Mouse (Mus musculus) fibroblast of lung, adult 2 months (primary cell): ENCODE results near the gene Ffar2.
"Not testable (repeated sequence)": the region's sequence is repeated elsewhere in the genome, so short reads cannot be mapped to it uniquely, and the experiment has no call there.

ENCODE experiments used
- DNase-seq: peaks from one replicate; pipeline ENCODE4 v3.0.0-alpha.2; 2011; ENCODE audit warnings: low read depth

Ffar2 gene

DNA sequence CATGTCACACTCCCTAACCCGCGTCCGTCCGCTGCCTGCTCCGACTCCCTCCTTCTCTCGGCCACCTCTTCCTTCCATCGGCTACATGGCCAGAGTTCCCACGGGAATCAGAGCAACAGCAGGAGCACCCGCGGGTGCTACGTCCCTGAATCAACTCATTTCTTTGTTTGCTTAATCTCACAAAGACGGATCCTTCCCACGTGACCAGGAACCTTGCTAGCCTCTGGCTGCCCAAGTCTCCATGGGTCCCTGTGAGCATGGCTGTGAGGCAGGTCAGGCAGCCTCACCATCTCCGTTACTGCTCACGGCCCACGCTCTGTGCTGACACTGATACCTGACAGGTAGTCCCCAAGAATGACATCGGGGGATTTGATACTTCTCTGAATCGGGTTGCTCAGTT is at the start of gene Ffar2:
TSS of gene Ffar2 (minus strand) at position 101 of the 400 bp plus-strand sequence.
- DNase-seq = no peak

DNA sequence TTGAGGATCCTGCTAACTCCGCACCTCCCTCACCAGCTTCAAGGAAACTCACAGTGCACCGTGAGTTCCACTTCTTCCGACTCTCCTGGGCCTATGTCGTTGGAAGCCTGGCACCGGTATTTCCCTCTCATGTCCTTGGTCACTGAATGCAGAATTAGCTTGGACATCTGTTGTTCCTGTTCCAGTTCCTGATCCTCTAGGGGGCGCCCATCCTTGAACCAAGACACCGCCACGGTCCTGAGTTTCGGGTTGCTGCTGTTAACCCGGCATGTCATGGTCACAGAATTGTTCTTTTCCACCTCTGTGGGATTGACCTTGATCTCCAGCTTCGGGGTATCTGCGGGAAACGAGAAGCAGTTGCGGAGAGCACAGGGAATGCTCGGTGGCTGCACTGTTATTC is 49.5 kb upstream of the Ffar2 start:
- no peak for DNase-seq

DNA sequence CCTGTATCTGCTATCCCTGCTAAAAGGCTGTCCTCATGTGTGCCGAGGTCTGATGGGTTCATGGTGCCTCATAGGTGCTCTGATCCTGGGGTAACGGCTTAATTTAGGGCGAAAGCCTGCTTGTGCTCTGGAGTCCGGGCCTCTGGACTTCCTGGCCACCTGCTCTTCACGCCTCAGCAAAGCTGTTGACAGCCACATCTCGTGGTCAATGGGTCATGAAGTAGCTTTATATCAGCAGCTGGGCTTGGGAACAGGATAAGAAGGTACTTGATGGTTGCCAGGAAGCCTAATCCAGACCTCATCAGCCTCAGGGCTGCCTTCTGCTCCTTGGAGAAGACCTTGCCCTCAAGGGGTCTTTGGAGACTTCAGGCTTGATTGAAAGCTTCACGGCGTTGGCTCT is 39.8 kb upstream of the Ffar2 start:
- DNase-seq = no peak

DNA sequence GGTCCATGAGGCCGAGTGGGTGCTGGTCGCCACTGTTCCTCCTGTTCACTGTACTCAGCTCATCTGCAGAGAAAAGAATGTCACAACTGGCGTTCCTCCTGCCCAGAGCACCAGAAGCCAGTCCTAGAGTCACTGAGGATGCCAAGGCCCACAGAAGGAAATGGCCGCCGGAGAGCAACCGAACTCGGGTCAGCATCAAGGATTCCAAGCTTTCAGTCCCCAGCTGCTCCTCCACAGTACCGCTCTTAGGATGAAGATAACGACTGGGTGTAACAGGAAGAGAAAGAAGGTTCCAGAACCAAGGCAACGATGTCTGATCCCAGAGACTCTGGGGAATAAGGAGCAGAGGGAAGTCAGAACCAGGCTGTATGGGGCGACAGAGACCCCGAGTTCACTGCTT is 37.9 kb upstream of the Ffar2 start, which contains the start of gene Ffar1:
TSS of gene Ffar1 (minus strand) at position 101 of the 400 bp plus-strand sequence.
- DNase-seq = no peak

DNA sequence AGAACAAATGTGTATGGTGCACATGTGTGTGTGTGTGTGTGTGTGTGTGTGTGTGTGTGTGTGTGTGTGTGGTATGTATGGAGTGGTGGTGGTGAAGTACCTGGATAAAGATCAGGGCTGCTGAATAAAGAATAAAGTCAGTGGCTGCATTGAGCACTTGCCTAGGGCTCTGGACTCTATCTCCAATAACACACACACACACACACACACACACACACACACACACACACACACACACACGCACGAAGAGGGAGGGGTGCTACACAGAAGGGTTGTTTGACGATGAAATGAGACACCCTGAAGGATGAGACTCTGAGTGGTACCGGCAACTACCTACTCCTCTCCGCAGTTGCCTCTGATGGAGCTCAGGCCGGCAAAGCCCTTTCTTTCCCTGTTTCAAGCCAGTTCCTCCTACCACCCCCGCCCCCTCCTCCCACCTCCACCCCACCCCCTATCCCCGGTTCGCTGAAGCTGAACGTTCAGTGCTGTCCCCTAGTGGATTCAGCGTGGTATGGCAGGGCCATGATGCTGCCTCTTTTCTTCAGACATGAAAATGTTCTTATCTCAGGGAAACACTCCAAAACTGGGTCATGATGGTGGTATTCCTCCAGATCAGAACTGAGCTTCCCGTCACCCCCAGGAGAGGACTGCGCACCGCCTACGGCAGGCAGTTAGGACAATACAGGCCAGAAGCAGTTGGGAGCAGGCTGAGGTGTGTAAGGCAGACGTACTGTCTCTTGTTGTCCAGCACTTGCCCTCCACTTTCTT is 36.2 kb upstream of the Ffar2 start:
- DNase-seq = no peak

- no peak for DNase-seq
Observed at GRCm38 (mm10) chr7:30859290-30859634, 35.7 kb upstream of the Ffar2 start.

GRCm38 (mm10) chr7:30857746-30858145 is 34.2 kb upstream of the Ffar2 start:
- no peak for DNase-seq

DNA sequence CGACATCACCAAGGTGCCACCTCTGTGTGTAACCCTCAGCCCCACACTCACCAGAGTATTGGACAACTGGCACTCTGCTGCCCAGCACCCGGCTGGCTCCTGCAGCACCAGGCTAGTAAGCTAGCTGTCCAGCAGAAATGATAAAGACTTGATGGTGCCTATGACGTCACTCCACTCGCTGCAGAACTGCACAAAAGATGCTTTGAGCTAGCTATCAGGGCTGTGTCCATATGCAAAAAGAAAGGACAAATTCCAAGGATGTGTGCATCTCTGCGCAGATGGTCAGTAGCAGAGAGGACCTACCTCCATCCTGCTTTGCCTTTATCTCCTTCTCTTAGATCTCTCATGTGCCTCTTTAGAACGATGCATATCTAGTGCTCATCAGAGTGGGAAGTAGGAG is 32.5 kb upstream of the Ffar2 start, which contains the start of gene Ffar3:
TSS of gene Ffar3 (minus strand) at position 101 of the 400 bp plus-strand sequence.
- DNase-seq = no peak

- no peak for DNase-seq
Observed at GRCm38 (mm10) chr7:30851421-30851820, 27.8 kb upstream of the Ffar2 start.

DNA sequence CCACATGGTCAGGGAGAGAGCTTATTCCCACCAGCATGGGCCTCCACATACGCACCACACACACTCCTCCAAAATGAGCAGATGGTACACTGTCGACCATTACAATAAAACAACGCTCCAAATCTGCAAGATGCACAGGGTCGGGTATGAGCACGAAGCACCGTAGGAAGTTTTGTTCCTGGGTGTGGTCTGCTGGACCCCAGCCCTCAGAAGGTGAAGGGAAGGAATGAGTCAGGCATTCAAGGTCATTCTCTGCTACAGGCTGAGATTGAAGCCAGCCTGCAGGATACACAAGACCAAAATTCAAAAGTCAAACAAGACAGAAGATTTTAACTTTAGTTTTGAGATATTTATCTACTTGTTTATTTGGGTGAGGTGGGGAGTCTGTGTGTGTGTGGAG is 24.4 kb upstream of the Ffar2 start:
- no peak for DNase-seq

DNA sequence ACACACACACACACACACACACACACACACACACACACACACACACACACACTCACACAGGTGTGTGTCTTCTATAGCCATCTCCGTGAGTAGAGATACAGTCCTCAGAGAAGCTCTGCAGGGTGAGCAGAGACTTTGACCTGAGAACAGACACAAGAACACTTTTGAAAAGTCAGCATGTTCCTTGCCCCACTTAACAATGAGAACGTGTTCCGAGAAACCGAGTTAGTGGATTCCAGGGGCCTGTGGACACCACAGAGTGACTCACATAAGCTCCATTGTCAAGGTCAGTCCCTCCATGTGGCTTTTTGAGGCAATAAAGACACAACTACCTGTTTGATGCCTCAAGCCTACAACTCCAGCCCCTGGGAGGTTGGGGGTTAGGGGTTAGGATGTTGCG is 23.8 kb upstream of the Ffar2 start:
- no peak for DNase-seq

GRCm38 (mm10) chr7:30846505-30847053 is 23.0 kb upstream of the Ffar2 start:
- DNase-seq = no peak

DNA sequence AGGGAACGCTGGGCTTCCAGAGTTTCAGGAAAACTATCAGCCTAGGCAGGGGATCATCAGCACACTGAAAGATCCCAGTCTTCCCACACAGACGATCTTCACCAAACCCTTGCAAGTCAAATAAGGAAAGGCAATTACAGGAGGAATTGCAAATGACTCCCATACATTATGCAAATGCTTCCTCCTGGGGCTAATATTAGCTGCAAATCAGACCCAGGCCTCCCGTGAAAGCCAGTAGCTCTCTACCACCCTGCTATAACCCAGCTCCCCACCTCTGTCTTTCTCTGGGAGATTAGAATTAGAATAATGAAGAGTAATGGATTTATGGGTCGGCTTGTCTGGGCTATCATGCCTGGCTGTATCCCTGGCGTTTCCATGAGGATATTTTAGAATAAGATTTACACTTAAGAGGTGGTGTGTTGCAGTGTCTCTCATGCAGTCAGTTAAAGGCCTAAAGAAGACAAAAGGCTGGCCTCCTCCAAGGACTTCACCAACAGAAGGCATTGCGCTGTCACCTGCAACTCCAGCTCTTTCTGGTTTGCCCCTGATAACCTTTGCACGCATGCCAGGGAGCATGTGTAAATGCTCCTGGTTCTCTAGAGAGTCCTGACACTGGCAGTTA is 21.2 kb upstream of the Ffar2 start:
- no peak for DNase-seq

- DNase-seq = no peak
Observed at GRCm38 (mm10) chr7:30842092-30842491, 18.5 kb upstream of the Ffar2 start.

GRCm38 (mm10) chr7:30841379-30841778 is 17.8 kb upstream of the Ffar2 start:
- DNase-seq = no peak

DNA sequence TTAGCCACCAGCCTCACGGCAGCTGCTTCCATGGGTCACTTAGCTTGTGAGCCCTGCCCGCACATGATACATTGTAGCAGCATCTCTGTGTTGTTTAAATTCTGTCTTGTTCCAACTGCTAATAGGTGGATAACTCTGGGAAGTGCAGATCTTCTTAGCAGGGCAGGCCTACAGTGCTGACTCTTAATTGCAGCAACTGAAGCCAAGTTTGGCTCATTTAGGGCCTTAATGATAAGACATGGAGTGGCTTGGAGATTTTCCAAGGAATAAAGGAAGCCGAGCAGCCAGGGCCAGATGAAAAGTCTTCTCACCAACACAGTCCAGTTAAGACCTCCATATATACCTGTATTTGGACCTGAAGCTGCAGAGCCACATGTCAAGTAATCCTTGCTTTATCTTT is 16.7 kb upstream of the Ffar2 start:
- DNase-seq = no peak

DNA sequence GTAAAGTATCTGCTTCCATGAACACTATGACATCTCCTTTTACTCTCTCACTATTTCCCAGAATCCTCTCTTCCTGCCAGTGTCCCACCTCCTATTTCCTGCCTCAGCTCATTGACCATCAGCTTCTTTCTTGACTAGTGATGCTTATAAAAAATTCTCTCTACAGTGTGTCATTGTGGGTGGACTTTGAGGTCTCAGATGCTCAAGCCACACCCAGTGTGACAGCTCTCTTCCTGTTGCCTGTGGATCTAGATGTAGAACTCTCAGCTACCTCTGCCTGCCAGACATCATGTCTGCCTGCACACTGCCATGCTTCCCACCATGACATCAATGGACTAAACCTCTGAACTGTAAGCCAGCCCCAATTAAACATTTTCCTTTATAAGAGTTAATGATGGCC is 13.7 kb upstream of the Ffar2 start:
- DNase-seq = no peak

DNA sequence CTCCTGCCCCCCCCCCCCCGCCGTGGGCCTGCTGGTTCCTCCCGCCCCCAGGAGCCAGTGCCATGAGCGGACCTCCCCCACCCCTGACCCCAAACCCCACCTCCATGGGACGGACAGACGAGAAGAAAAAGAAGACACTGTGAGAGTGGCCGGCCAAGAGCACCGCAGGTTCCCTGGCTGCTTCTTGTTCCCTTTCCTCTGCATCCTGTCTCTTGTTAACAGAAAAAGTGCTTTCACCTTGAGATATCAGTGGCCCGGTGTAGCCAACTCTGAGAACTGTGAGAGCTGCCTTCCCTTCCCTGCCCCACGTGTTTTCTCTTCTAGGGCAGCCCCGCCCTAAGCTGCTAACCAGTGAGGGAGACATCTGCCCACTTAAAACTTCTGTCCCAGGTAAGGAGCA is 9.1 kb upstream of the Ffar2 start:
- DNase-seq = not testable (repeated sequence)

DNA sequence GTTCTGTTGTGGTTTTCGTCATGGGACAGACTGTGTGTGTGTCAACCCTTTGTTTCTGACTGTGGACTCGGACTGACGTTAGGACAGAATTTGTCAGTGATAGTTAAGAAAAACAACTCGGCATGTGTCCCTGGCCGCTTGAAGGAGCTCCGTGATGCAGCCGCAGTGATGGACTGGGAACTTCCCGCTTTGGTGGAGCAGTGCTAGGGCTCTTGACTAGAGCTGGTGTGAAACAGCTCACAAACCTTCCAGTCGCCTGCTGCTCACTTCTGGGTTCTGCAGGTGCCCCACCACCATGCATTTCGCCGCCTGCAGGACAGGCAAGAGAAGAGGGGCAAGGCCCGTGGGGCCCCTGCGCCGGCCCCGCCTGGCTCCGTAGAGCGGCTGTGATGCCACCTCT is 8.7 kb upstream of the Ffar2 start:
- DNase-seq = no peak

GRCm38 (mm10) chr7:30829428-30829827 is 5.9 kb upstream of the Ffar2 start:
- DNase-seq = no peak

DNA sequence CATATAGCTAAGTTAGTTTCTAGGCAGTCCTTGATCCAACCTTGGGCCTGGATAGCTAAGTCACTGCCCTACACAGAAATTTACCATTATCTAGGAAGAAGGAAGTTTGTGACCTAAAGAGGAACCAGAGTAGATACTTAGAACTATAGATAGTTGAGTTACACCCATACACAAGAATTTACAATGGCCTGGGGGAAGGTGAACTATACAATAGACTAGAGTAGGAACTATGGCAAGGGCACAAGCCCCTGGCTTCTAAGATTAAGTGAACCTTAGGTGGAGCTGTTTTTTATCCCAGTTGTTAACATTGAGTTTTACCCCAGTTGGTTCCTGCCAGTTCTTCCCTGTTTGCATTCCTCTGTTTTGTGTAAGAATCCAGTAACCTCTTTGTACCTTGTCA is 5.3 kb upstream of the Ffar2 start:
- DNase-seq = not testable (repeated sequence)

GRCm38 (mm10) chr7:30826660-30827059 is 3.1 kb upstream of the Ffar2 start:
- no peak for DNase-seq

- no peak for DNase-seq
Observed at GRCm38 (mm10) chr7:30824306-30824705, 731 bp upstream of the Ffar2 start.

DNA sequence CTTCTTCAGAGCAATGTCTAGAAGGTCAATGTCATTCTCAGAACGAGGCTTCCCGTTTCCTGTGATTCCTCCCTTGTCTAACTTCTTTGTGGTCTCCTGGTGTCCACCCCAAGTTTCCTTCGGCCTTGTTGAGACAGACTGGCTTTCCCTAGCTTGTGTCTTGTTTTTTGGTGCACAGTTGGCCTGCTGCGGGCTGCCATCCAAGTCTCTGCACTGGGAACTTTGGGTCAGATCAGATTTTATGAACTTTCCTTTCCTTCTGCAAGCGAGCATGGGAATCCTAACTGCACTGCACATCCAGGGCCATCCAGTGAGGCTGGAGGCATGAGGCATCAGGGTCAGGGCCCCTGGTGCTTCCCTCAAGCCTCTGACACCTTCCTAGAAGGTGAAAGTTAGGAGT is 2.0 kb downstream of the Ffar2 start:
- DNase-seq = no peak
